Mouse (Mus musculus) erythroblast, adult 5-6 weeks (primary cell): ENCODE results near the gene Krtap9-5. TPM values are rescaled to one million over a fixed set of nuclear protein-coding genes. Genes with fewer than 3 reads are reported as not detected.

Source experiments
- ATAC-seq: replicated peaks from 2 replicates; pipeline ENCODE4 v1.8.0; 2016; ENCODE audit warnings: moderate number of reproducible peaks, mild to moderate bottlenecking, moderate TSS enrichment, inconsistent platforms; ENCODE audit not compliant: poor library complexity, low FRiP score, severe bottlenecking
- total RNA-seq, 2 experiments: library from RNA; stranded (forward) in 1 of 2; stranded (reverse) in 1 of 2; fragments of 150-400 nt in 1 of 2; fragments of 200-764, 138-1000 nt in 1 of 2; gene quantifications; 2 replicates each; pipeline versions ENCODE4 v1.2.3 to v1.2.4; 2015 to 2017; ENCODE audit warnings: low replicate concordance in 2 of 2

The Krtap9-5 gene
- total RNA-seq (2015; ENCODE audit: low replicate concordance) (not detected in 2 replicates), total RNA-seq (2017; ENCODE audit: low replicate concordance) (not detected in 2 replicates)

DNA sequence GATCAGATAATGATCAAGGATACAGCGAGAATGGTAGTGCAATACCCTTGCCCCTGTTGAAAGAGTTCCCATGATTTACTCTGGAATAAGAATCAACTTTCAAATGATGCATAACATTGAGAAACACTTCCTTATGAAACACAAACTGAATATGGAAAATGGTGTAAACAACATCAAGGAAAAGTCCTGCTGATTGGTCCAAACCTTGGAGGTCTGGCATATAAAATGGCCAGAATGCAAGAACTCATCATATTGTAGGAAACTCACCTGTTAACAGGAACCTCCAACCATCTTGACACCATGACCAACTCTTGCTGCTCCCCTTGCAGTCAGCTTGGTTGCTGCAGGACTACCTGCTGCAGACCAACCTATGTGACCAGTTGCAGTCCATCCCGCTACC, at the start of gene Krtap9-5:
TSS of gene Krtap9-5 (plus strand) at position 301 of the 400 bp plus-strand sequence.
- ATAC-seq, result no peak

DNA sequence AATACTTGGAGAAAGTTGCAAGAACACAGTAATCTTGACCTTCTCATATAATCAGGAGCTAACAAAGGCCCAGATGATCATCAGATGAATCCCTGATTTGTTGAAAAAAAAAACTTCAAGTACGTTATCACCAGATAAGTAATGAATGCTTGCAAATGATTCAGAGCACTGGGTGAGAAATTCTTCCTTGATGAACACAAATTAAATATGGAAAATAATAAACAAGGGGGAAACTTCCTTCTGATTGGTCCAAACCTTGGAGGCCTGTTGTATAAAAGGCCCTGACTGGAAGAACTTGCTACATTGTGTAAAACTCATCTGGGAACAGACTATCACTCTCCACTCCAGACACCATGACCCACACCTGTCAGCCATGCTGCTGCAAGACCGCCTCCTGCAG, 40.7 kb upstream of the Krtap9-5 start, which contains the start of gene Krtap31-1:
TSS of gene Krtap31-1 (plus strand) at position 301 of the 400 bp plus-strand sequence.
- ATAC-seq, result no peak

DNA sequence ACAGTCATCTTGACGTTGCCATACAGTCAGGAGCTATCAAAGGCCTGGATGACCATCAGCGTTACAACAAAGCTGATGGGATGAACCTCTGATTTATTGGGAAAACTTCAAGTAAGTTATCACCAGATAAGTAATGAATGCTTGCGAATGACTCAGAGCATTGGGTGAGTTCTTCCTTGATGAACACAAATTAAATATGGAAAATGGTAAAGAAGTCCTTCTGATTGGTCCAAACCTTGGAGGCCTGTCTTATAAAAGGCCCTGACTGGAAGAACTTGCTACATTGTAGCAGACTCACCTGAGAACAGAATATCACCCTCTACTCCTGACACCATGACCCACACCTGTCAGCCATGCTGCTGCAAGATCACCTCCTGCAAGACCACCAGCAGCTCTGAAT, 33.8 kb upstream of the Krtap9-5 start, which contains the start of gene Gm11565:
TSS of gene Gm11565 (plus strand) at position 301 of the 400 bp plus-strand sequence.
- ATAC-seq, result no peak

DNA sequence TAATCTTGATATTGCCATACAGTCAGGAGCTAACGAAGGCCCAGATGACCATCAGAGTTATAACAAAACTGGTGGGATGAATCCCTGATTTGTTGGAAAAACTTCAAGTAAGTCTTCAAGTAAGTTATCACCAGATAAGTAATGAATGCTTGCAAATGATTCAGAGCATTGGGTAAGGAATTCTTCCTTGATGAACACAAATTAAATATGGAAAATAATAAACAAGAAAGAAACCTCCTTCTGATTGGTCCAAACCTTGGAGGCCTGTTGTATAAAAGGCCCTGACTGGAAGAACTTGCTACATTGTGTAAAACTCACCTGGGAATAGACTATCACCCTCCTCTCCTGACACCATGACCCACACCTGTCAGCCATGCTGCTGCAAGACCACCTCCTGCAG, 12.3 kb upstream of the Krtap9-5 start, which contains the start of gene Krtap31-2:
TSS of gene Krtap31-2 (plus strand) at position 301 of the 400 bp plus-strand sequence.
- no peak for ATAC-seq

DNA sequence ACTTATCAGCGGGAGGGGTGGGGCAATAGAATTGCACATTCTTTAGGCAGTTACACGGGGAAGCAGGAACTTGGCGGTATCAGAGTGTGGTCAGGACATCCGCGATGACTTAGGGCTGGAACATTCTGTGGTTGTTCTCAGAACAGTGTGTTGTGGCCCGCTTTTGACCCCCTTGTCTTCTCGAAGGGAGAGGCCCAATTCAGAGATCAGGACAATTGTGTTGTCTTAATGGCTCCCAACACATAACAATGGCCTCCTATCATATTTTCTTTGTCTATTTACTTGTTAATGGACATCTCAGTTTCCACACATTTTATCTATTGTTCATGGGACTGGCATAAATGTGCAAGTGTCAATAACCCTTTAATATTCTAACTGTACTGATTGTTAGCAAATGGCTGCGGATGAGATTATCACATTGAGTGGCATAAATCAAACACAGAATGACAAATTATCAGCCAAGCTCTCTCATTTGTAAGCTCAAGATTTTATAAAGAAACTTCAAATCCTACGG, 10.5 kb upstream of the Krtap9-5 start:
- ATAC-seq, result no peak

DNA sequence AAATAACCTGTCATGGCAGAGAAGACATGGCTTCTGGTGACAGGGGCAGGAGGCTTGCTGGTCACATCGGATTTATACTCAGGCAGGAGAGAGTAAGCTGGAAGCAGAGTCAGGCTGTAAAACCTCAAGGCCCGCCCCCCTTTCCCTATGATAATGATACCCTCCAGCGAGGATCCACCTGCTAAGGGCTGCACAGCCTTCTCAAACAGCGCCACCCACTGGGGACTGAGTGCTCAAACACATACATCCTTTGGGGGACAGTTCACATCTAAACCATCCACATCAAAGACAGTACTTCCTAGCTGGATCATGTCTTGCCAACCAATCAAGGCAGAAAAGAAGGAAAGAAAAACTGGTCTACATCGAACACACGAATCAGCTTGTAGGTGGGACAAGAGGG, 15.9 kb downstream of the Krtap9-5 start:
- ATAC-seq, result no peak

DNA sequence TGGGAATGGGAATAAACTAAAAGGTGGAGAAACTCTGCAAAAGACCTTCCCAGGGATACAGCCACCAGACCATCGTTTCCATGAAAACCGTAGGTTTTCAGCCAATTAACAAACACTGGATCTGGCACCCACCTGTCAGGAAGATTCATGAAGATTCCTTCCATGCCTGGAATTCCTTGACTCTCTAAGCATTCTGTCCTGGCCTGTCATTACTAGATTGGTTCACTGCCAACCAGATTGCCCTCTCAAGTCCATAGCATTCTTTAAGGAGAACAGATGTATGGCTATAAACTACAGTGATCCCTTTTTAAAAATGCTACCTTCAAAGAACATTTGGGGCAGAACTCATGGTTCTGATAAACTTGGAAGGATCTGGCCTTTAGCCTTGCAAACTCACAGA, 17.7 kb downstream of the Krtap9-5 start:
- ATAC-seq, result no peak

DNA sequence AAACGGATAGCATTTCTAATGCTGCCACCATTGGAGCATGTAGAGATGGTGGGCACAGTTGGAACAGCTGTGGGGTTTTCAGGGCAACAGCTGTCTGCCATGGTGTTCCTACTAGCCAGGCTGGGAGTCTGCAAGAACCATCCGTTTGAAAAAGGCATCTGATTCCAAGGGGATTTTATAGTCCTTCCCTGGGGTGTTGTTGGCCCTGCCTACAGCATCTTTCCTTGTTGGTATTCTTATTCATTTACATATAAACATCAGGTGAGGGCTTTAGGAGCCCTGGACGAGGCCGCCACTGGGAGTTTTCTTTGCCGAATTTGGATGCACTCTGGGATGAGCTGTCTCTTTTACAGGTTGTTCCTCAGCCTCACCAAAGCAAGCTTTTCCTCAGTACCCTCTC, 30.7 kb downstream of the Krtap9-5 start, which contains the start of gene Krtap29-1:
TSS of gene Krtap29-1 (minus strand) at position 101 of the 400 bp plus-strand sequence.
- no peak for ATAC-seq

DNA sequence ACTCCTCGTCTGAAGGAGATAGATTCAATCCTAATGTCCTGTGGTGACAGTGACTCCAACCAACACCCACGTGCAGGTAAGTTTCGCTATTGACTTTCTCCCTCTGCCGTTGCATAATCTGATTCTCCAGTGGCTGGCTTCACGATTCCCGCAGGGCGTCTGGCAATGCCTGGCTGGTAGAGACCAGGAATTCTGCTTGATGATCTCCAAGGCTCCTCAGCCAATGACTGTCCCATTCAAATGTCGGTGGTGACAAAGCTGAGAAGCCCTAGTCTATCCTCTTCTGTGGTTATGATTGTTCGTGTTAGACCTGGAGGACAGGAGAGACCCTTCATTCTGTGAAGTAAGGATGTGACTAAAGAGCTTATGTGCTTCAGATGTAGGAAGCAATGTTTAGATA, 34.5 kb downstream of the Krtap9-5 start:
- ATAC-seq, result no peak

DNA sequence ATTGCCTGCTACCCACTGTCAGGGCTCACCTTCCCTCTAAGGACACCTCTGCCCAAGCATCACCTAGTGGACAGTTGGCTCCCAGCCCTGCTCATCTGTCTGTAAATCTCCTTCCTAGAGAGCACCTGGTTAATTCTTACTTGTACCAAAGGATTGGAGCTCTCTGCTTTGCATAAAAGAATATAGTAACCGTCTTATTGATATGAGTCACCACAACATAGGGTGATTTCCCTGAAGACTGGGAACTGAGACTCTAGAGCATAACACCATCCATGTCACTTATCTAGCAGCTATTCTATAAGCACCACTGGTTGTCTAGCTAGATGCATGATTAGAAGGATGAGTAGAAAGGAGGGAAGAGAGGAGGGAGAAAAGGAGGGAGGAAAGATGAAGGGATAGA, 35.2 kb downstream of the Krtap9-5 start:
- no peak for ATAC-seq

DNA sequence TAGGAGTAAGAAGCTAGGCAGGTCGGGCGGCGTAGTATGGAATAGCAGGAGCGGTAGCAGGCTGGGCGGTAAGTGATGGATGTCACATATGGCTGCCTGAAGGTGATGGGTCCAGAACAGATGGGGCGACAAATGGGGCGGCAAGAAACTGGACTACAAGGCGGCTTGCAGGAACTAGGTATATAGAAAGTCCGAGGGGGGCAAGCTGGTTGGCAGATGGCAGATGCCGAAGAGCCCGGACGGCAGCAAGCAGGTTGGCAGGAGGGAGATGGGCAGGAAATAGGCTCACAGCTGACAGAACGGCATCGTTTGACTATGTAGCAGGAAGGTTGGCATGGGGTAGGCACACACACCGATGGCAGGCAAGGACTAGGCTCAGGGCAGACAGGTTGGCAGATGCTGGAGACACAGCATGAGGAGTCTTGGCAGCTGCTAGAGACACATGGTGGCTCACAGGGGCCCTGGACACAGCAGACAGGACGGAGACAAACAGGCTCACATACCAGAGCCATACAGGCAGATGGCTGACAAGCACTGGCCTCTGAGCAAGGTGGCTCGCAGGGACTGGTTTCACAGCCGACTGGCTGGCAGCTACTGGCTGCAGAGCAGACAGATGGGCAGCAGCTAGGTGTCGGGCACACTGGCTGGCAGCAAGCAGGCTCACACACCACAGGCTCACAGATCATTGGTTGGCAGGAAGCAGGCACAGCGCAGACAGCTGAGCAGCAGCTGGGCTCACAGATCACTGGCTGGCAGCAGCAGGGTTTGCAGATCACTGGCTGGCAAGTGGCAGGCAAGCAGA, 37.2 kb downstream of the Krtap9-5 start:
- ATAC-seq, result no peak

DNA sequence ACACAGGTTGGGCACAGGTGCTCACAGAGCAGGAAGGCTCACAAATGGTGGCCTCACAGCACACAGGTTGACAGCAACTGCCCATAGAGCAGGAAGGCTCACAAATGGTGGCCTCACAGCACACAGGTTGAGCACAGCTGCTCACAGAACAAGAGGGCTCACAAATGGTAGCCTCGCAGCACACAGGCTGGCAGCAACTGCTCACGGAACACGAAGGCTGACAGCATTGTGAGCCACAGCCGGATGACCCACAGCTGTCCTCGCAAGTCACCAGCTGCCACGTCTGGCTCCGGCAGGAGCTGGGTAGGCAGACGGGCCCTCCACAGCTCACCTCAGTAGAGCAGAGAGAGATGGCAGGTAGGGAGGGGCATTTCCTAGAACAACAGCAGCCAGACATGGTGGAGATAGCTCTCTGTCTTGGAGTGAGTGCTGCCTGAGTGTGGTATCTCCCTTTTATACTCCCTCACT, 37.9 kb downstream of the Krtap9-5 start, which contains the start of gene Krtap16-1:
TSS of gene Krtap16-1 (minus strand) at position 418 of the 468 bp plus-strand sequence.
- no peak for ATAC-seq

DNA sequence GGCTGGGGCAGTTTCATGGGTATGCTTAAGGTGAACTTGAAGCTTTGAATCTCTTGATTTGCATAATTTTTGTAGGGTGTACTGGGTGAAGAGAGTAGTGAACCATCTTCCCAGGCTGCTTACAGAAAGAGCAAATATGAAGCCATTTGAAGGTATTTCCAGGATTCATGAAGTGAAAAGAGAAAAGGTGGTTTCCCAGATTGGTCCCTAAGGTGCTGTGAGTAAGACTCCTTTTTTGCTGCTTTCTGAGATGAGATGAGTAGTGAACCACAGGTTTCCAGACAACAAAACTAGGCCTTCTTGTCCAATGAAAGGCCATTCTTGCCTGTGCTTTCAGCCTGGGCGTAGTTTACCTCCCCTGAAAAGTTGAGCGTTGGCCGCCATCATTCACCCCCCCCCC, 40.3 kb downstream of the Krtap9-5 start:
- ATAC-seq, result no peak

DNA sequence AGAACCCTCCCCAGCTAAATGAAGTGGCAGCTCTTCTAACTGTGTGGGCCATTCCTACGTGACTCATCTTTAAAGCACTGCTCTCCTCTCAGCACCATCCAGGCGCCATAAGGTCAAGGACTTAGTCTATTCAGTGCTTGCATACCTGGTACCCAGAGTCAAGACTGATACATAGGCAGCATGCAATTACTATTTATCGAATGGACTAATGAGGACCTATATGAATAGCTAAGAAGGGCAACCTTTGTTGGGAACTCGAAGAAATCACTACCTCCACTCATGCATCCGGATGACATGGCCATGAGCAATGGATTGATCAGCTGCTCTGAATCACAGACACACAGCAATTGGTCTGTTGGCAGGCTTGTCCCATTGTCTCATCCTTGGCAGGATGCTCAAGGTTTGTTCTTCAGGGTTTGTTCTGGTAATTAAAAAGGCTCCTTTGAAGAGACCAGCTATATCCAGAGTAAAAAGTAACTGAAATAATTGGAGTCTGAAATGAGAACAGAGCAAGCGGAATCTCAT, 41.7 kb downstream of the Krtap9-5 start:
- ATAC-seq, result no peak

DNA sequence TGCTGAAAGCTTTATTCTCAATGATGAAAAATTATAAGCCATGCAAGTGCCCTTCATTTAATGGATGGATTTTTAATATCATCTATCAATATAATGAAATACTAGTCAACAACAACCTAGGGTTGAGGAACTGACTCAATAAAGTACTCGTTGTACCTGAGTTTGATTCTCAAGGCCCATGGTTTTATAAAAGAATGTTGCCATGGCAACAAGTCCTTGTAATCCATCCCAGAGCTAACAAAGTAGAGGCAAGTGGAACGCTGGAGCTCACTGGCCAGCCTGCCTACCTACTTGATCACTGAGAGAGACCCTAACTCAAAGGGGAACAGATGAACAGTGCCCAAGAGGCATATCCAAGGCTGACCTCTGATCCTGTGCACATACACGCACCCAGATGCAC, 42.3 kb downstream of the Krtap9-5 start:
- ATAC-seq, result no peak

DNA sequence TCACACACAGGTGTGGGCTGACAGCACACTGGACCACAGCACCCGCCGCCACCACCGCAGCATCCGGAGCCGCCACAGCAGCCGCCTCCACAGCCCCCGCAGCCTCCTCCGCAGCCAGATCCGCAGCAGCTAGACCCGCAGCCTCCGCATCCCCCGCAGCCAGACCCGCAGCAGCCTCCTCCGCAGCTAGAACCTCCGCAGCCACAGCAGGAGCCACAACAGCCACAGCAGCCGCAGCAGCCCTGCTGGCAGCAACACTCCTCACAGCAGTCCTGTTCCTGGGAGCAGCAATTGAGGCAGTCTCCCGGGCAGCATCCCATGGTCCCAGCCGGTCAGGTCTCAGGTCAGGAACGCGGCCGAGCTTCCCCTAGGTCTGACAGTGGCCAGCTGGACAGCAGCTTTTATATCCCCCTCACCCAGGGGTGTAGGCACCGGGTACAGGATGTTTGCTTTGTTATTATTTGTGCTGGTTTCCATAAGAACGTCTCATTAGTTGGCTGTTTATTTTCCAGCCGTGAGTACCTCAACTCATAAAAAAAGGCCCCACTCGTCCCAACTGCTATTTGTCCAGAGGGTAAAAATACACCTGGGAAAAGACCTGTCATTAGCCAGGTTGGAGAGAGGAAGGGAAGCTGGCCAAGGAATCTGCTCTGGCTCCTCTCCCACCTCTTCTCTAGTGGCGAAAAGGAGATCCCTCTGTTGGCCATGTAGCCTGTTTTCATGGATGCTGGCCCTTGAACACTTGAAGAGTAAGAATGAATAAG, 45.5 kb downstream of the Krtap9-5 start, which contains the start of gene Krtap17-1:
TSS of gene Krtap17-1 (minus strand) at position 375 of the 764 bp plus-strand sequence.
- no peak for ATAC-seq

DNA sequence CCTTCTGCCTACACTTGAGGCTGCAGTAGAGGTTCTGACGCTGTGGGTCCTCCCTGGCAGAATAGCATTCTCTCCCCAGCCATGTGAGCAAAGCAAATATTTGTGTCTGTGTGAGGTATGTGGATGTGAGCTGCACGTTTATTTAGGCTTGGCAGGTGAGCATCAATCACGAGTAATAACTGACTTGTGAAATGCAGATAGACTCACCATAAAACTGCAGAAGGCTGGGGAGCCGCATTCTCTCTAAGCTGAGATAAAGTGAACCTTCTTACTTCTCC, 46.0 kb downstream of the Krtap9-5 start:
- ATAC-seq, result no peak

DNA sequence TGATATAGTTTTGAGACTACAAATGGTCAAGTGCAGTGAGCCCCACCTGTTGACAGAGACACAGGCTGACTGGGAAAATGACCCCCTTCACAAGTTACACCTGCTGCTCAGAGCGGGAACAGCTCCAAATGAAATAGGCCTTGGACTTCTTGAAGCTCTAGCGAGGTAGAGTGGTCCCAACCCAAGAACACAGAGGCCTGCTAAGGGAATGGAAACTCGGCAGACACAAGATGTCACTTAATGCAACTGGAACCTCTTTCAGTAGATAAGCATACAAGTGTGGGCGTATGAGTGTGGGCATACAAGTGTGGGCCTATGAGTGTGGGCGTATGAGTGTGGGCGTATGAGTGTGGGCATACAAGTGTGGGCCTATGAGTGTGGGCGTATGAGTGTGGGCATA, 50.8 kb downstream of the Krtap9-5 start:
- ATAC-seq, result no peak
